Mouse (Mus musculus) heart, embryonic 10.5 days (tissue): ENCODE data around the gene Tsnaxip1. TPM values are rescaled to one million over a fixed set of nuclear protein-coding genes. Genes with fewer than 3 reads are reported as not detected.
A peak's percentile ranks its signal among the peaks of the same experiment; 100 is the strongest.

Experiments used
- DNase-seq: peaks from one replicate; pipeline ENCODE4 v3.0.0-alpha.2; 2017; ENCODE audit warnings: low spot score
- H3K27ac ChIP-seq: fragments of 300-500 bp; sonication (generic); 2 replicates; pipeline ENCODE4 v1.5.1; 2016; ENCODE audit warnings: mild to moderate bottlenecking
- H3K27me3 ChIP-seq: fragments of 300-500 bp; sonication (generic); 2 replicates; pipeline ENCODE4 v1.6.1; 2016; ENCODE audit warnings: mild to moderate bottlenecking; ENCODE audit not compliant: poor library complexity, insufficient read depth, severe bottlenecking
- H3K36me3 ChIP-seq: fragments of 300-500 bp; sonication (generic); 2 replicates; pipeline ENCODE4 v1.6.1; 2016; ENCODE audit warnings: mild to moderate bottlenecking, moderate library complexity
- H3K4me1 ChIP-seq: fragments of 300-500 bp; sonication (generic); 2 replicates; pipeline ENCODE4 v1.6.1; 2016; ENCODE audit warnings: mild to moderate bottlenecking
- H3K4me3 ChIP-seq: fragments of 300-500 bp; sonication (generic); 2 replicates; pipeline ENCODE4 v1.5.1; 2016; ENCODE audit warnings: mild to moderate bottlenecking, moderate library complexity
- H3K9me3 ChIP-seq: fragments of 300-500 bp; sonication (generic); 2 replicates; pipeline ENCODE4 v1.6.1; 2016; ENCODE audit warnings: mild to moderate bottlenecking, moderate library complexity
- WGBS: fragments of 180-500 bp; shearing (Covaris S2); methylation state at CpG from one replicate; pipeline ENCODE4 v1.1.7; 2016; 5-methylcytosine and 5-hydroxymethylcytosine counted together
- polyA plus RNA-seq: library from polyadenylated mRNA; unstranded; fragments of >200 nt; fragmentation: Nextera tagmentation; extraction: Ambion mirVana; gene quantifications from 2 replicates; pipeline ENCODE4 v1.2.1, GENCODE M21; 2016

Gene Tsnaxip1
- polyA plus RNA-seq, 1 experiment from 2014 or later = 0.06 TPM

DNA sequence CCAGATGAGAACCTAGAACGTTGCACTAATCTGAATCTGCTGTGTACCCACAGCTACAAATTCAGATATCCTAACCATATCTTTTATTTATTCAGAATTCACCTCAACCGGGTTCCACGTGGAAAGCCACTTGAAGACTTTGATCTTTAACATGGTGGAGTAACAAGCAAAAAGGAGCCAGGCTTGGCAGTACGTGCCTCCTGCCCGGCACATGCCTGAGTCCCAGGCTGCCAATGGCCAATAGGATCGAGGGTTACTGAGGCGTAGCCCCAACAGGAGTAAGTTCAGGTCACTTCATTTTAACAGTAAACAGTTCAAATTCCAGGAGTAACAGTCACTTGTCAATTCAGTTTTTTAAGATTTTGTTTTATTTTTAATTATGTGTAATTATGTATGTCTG is 22.7 kb upstream of the Tsnaxip1 start:
- H3K36me3 ChIP-seq = peaks cover 13% of the 10 kb centered on the region; the same call in 1 of the 2 replicates

GRCm38 (mm10) chr8:105805346-105805745 is 22.2 kb upstream of the Tsnaxip1 start:
- 80% methylated on average over 3 of the region's 3 CpGs for WGBS
- no peak overlapping the region for H3K4me3 ChIP-seq
- no peak overlapping the region for H3K27ac ChIP-seq
- peaks cover 15% of the 10 kb centered on the region; the same call in 1 of the 2 replicates for H3K36me3 ChIP-seq
- 0 out of 2 replicates have a peak, but pooled peaks cover 5% of the 10 kb centered on the region for H3K4me1 ChIP-seq
- no peaks in the 10 kb centered on the region for H3K9me3 ChIP-seq
- DNase-seq = no peak
- no peaks in the 10 kb centered on the region for H3K27me3 ChIP-seq

More for the DNA sequence above, 22.7 kb upstream of the Tsnaxip1 start:
- Histone ChIP-seq H3K9me3 (no peaks in the 10 kb centered on the region), H3K4me1 (peaks cover 8% of the 10 kb centered on the region; the same call in 1 of the 2 replicates), H3K4me3 (no peak overlapping the region), H3K27me3 (no peaks in the 10 kb centered on the region), H3K27ac (no peak overlapping the region)
- DNase-seq = no peak
- 90% methylated on average over 7 of the region's 7 CpGs for WGBS

GRCm38 (mm10) chr8:105805964-105806363 is 21.6 kb upstream of the Tsnaxip1 start:
- H3K4me1 ChIP-seq = peaks cover 7% of the 10 kb centered on the region; the same call in 1 of the 2 replicates
- H3K27ac ChIP-seq = no peak overlapping the region
- H3K27me3 ChIP-seq = no peaks in the 10 kb centered on the region
- 85% methylated on average over 1 of the region's 1 CpGs for WGBS
- H3K36me3 ChIP-seq = peaks cover 20% of the 10 kb centered on the region; the same call in 1 of the 2 replicates
- no peak for DNase-seq
- no peak overlapping the region for H3K4me3 ChIP-seq
- no peaks in the 10 kb centered on the region for H3K9me3 ChIP-seq

DNA sequence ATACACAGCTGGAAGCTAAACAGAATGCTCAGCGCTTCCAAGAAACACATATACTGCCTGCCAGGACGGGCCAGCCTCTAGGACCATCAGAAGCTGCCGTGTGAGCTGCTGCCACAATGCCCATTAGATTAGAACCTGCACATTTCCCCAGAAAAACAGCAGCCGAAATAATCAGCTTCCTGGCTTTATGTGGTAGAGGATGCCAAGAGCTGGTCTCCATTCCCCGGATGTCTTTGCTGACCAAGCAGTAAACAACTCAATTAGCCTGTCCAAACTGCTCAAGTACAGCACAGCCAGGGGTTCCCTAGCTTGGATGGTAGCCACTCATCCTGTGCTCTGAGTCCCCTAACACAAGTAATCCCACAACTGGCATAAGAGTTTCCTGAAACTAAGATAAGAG is 19.8 kb upstream of the Tsnaxip1 start:
- H3K27ac ChIP-seq = no peak overlapping the region
- no peak for DNase-seq
- peaks cover 30% of the 10 kb centered on the region; the same call in 1 of the 2 replicates for H3K36me3 ChIP-seq
- no peaks in the 10 kb centered on the region for H3K27me3 ChIP-seq
- no peaks in the 10 kb centered on the region for H3K9me3 ChIP-seq
- H3K4me3 ChIP-seq = no peak overlapping the region
- 84% methylated on average over 5 of the region's 5 CpGs for WGBS
- peaks cover 12% of the 10 kb centered on the region for H3K4me1 ChIP-seq

DNA sequence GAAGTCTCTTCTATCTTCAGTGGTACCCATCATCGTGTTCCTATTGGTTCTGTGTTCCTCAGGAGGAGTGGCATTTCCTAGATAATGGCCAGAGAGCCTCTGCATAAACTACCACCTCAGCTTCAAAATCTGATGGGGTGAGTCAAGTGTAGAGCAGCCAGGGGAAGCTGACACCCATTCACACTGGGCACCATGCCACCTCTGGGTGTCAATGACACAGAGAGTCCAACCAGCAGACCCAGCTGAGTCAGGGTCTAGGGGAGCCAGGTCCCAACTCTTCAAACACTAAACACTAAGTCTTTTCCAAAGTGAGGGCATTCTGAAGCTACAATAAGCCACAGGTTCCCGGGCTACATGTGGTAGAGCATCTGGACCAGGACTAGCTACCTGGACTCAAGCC is 19.1 kb upstream of the Tsnaxip1 start:
- peaks cover 12% of the 10 kb centered on the region for H3K4me1 ChIP-seq
- H3K9me3 ChIP-seq = no peaks in the 10 kb centered on the region
- H3K27me3 ChIP-seq = no peaks in the 10 kb centered on the region
- no peak overlapping the region for H3K27ac ChIP-seq
- peaks cover 30% of the 10 kb centered on the region; the same call in 1 of the 2 replicates for H3K36me3 ChIP-seq
- H3K4me3 ChIP-seq = no peak overlapping the region
- WGBS = 88% methylated on average over 2 of the region's 2 CpGs
- no peak for DNase-seq

DNA sequence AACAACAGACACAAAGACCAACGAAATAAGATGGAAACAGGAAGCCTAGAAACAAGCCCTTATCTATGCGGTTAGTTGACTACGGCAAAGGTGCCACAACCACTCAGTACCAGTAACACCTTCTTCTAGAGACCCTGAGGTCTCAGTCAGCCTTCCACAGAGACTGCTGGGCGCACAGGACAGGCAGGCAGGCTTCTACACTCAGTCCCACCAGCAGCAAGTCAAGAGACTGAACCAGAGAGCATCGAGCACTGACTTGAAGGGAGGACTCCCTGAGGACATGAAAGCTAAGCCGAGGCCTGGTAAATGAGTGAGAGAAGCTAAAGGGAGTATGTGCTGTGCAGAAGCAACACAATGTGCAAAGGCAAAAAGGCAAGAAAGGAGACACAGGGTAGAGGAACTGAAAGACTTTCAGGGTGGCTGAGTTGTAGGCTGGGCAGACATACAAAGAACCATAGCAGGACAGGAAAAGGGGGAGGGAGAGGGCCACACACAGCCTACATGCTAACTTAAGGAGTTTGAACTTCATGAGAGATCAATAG is 17.2 kb upstream of the Tsnaxip1 start:
- Histone ChIP-seq H3K9me3 (no peaks in the 10 kb centered on the region), H3K36me3 (peaks cover 23% of the 10 kb centered on the region; the same call in 1 of the 2 replicates), H3K4me3 (no peak overlapping the region), H3K27me3 (no peaks in the 10 kb centered on the region), H3K27ac (peak overlapping the region; percentile 57; the same call in 1 of the 2 replicates), H3K4me1 (peaks cover 12% of the 10 kb centered on the region)
- WGBS = 70% methylated on average over 6 of the region's 6 CpGs
- no peak for DNase-seq

GRCm38 (mm10) chr8:105811061-105811460 is 16.5 kb upstream of the Tsnaxip1 start:
- Histone ChIP-seq H3K4me1 (peaks cover 12% of the 10 kb centered on the region), H3K36me3 (peaks cover 20% of the 10 kb centered on the region; the same call in 1 of the 2 replicates), H3K9me3 (no peaks in the 10 kb centered on the region), H3K4me3 (no peak overlapping the region), H3K27me3 (no peaks in the 10 kb centered on the region), H3K27ac (no peak overlapping the region)
- DNase-seq = no peak
- WGBS = 73% methylated on average over 10 of the region's 10 CpGs

GRCm38 (mm10) chr8:105811543-105811942 is 16.0 kb upstream of the Tsnaxip1 start:
- no peak overlapping the region for H3K27ac ChIP-seq
- no peaks in the 10 kb centered on the region for H3K9me3 ChIP-seq
- 64% methylated on average over 3 of the region's 3 CpGs for WGBS
- DNase-seq = no peak
- peaks cover 20% of the 10 kb centered on the region; the same call in 1 of the 2 replicates for H3K36me3 ChIP-seq
- no peak overlapping the region for H3K4me3 ChIP-seq
- peaks cover 12% of the 10 kb centered on the region for H3K4me1 ChIP-seq
- H3K27me3 ChIP-seq = no peaks in the 10 kb centered on the region

DNA sequence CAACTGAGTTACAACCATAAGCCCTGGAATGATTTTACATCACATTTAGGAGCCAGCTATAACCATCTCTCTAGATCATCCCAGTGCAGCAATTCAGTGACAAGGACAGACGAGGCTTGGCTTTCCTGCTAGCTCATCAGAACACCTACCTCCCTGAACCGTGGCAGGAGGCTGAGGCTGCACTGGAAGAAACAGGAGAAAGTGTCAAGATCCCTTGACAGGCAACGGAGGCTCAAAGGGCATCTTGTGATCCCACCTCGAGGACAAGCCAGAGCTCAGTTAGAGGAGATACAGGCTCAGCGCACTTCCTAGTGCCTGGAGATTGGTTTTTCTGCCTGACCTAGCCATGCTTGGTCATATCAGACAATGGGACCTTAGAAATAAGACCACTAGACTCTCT is 15.0 kb upstream of the Tsnaxip1 start:
- H3K4me3 ChIP-seq = no peak overlapping the region
- no peaks in the 10 kb centered on the region for H3K27me3 ChIP-seq
- H3K4me1 ChIP-seq = peaks cover 12% of the 10 kb centered on the region
- peaks cover 20% of the 10 kb centered on the region; the same call in 1 of the 2 replicates for H3K36me3 ChIP-seq
- no peak for DNase-seq
- WGBS = 82% methylated on average over 5 of the region's 5 CpGs
- H3K9me3 ChIP-seq = no peaks in the 10 kb centered on the region
- H3K27ac ChIP-seq = no peak overlapping the region

DNA sequence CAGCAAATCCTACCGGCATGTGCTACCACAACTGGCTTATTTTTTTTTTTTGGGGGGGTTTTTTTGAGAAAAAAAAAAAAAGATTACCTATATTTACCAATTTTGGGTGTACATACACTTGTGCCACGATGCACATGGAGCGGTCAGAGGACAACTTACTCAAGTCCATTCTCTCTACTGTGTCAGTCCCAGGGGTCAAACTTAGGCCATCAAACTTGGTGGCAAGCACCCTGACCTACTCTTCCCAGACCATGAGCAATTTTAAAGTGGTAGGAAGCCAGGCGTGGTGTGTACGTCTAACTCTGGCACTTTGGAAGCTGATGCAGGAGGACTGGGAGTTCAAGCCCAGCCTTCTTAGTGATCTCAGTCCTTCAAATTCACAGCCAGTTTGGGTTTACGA is 14.3 kb upstream of the Tsnaxip1 start:
- Histone ChIP-seq H3K9me3 (no peaks in the 10 kb centered on the region), H3K27me3 (no peaks in the 10 kb centered on the region), H3K4me1 (peaks cover 12% of the 10 kb centered on the region), H3K27ac (no peak overlapping the region), H3K4me3 (no peak overlapping the region), H3K36me3 (peaks cover 21% of the 10 kb centered on the region; the same call in 1 of the 2 replicates)
- no peak for DNase-seq
- 96% methylated on average over 6 of the region's 6 CpGs for WGBS

DNA sequence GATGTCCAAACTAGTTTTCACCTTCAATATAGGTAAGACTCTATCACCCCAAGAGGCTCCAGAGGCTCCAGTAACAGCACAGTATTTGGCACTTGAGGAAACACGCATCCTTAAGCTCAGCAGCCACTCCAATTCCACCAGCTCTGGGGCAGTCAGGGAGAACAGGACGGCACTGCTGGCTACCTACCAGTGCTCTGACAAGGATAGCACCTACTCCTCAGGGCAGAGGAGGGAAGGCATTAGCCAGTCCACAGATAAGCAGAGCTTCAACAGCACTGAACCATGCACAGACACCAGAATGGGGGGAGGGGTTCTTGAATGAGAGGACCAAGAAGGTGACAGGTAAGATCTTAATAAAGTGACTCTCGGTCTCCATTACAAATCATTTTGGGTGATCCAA is 7.9 kb upstream of the Tsnaxip1 start:
- H3K4me1 ChIP-seq = peaks cover 10% of the 10 kb centered on the region; the same call in 1 of the 2 replicates
- no peak overlapping the region for H3K4me3 ChIP-seq
- H3K36me3 ChIP-seq = peaks cover 54% of the 10 kb centered on the region
- H3K27ac ChIP-seq = no peak overlapping the region
- no peaks in the 10 kb centered on the region for H3K9me3 ChIP-seq
- WGBS = 76% methylated on average over 3 of the region's 3 CpGs
- no peaks in the 10 kb centered on the region for H3K27me3 ChIP-seq
- DNase-seq = no peak

- DNase-seq = peak; percentile 81
- Histone ChIP-seq H3K27me3 (no peaks in the 10 kb centered on the region), H3K9me3 (no peaks in the 10 kb centered on the region), H3K4me1 (peaks cover 16% of the 10 kb centered on the region), H3K27ac (no peak overlapping the region), H3K4me3 (no peak overlapping the region), H3K36me3 (peaks cover 63% of the 10 kb centered on the region)
- WGBS = 83% methylated on average over 1 of the region's 1 CpGs
These were observed 6.6 kb upstream of the Tsnaxip1 start for GRCm38 (mm10) chr8:105820925-105821324.

DNA sequence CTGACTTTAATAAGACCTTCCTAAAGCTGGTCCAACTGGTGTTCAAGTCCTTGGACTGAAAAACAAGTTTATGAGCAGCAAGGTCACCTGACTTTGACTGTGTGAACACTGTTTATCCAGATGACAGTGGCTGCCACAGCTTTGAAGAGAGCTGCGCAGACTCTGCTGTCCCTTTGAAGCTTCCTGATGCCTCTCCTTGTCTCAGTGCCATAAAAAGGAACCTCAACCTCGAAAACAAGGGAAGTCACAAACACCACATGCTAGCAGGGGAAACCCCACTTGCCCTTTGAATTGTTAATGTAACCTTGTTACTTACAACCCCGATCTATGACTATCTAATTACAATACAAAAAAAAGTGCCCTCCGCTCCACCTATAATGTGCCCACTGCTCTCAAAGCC is 2.0 kb upstream of the Tsnaxip1 start:
- Histone ChIP-seq H3K27me3 (no peaks in the 10 kb centered on the region), H3K36me3 (peaks cover 47% of the 10 kb centered on the region), H3K4me3 (peak overlapping the region; percentile 97; the same call in 1 of the 2 replicates), H3K27ac (no peak overlapping the region), H3K4me1 (peaks cover 22% of the 10 kb centered on the region), H3K9me3 (no peaks in the 10 kb centered on the region)
- WGBS = 90% methylated on average over 4 of the region's 4 CpGs
- DNase-seq = no peak
